Mouse (Mus musculus): ENCODE data around the gene Ntrk3.

GRCm38 (mm10) chr7:78328301-78328700, 409.5 kb downstream of the Ntrk3 start:
- no peak for TF ChIP-seq CTCF (IDR thresholded peaks at IDR 0.05; ENCODE audit: borderline replicate concordance, insufficient read depth, low read depth, low read length)
- no peak for TF ChIP-seq POLR2A (IDR thresholded peaks at IDR 0.05; ENCODE audit: borderline replicate concordance, insufficient read depth, low read length)

Data from cerebellum, adult 2 months (tissue).